Mouse (Mus musculus) ES-E14 (cell line): ENCODE results near the gene Gpr155.

ENCODE experiments used
- CHD2 ChIP-seq: IDR thresholded peaks from 2 replicates; pipeline ENCODE4 v1.6.1; 2014; ENCODE audit warnings: mild to moderate bottlenecking, low read depth, low read length, inconsistent platforms
- HCFC1 ChIP-seq: IDR thresholded peaks from 2 replicates; pipeline ENCODE4 v1.6.1; 2012; ENCODE audit warnings: low read length, inconsistent platforms, borderline replicate concordance; ENCODE audit not compliant: insufficient read depth
- ZNF384 ChIP-seq: IDR thresholded peaks from 2 replicates; pipeline ENCODE4 v1.6.1; 2012; ENCODE audit warnings: low read depth, low read length, inconsistent platforms

DNA sequence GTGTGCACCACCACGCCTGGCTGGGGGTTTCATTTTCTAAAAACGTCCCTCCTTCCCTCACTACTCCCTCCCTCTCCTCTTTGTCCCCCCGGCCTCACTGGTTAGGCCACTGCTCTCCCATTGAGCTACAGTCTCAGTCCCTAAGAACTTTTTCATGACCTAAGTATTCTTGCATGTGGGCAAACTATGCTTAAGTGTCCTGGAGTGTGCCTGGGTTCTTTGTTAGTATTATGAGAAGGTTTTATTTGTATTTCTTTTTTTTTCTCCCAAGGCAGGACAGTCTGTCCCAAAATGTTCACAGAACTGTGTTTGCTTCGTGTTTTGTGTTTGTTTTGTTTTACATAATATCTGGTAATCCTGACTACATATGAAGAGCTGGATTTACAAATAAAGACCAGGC, 21.3 kb upstream of the Gpr155 start:
- TF ChIP-seq CHD2 = no peak
- TF ChIP-seq ZNF384 = no peak
- TF ChIP-seq HCFC1 = no peak
